Mouse (Mus musculus): ENCODE results near the gene Supt4a. TPM values are rescaled to one million over a fixed set of nuclear protein-coding genes. Genes with fewer than 3 reads are reported as not detected.
A peak's percentile ranks its signal among the peaks of the same experiment; 100 is the strongest.

The Supt4a gene
- total and polyA plus RNA-seq, 2 experiments: 41.9 to 59.9 TPM

DNA sequence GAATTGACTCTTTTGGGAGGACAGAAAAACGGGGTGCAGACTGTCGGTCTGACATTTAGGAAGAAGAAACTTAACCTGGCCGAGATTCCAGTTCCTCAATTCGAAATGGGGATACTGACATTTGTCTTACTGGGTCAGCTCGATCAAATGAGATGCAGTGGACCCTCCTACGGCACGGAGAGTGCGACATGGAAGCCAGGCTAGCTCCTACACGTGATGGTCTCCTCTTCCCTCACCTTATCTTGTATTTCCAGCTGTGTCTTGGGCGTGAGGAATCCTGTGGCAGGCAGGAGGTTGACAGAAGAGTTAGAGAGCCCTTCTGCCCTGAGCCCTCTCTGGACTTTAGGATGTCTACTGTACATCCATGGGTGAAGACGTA, 12.7 kb downstream of the Supt4a start:
- WGBS: 73% methylated on average over 11 of the region's 11 CpGs

DNA sequence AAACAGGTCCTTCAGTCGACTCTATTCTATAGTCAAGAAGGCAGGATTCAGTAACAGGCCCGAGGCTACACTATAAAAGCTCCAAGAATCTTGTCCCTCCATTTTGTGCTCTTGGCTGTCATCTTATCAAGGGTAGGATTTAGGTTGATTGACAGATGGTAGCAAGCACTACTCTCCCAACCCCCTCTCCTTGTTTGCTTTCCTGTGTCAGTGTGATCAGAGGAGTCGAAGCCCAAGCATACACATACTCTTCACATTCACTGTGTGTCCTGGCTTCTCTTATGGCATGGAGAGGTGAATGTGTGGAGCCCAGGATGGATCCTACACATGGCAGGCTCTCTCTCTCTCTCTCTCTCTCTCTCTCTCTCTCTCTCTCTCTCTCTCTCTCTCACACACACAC, 13.2 kb downstream of the Supt4a start:
- H3K36me3 ChIP-seq (ENCODE audit: control insufficient read depth, insufficient read depth, low read length): no peaks in the 10 kb centered on the region
- no peak for DNase-seq (ENCODE audit: extremely low read depth, low read depth, low spot score)
- H3K4me1 ChIP-seq (ENCODE audit: control insufficient read depth, insufficient read depth, low read length): no peaks in the 10 kb centered on the region
- no peak overlapping the region for H3K9ac ChIP-seq (ENCODE audit: low read depth, low read length)
- TF ChIP-seq CTCF (IDR thresholded peaks at IDR 0.05; ENCODE audit: low read depth, low read length): no peak
- no peak for TF ChIP-seq POLR2A (IDR thresholded peaks at IDR 0.05; ENCODE audit: extremely low read depth, insufficient read depth, low read length)
- no peak overlapping the region for H3K4me3 ChIP-seq (ENCODE audit: insufficient read depth, low read depth, low read length)
- 57% methylated on average over 3 of the region's 3 CpGs for WGBS
- H3K27ac ChIP-seq (replicated peaks; ENCODE audit: insufficient read depth, low read depth, low read length): peak overlapping the region; percentile 42; the same call in 1 of the 2 replicates
- H3K27me3 ChIP-seq (ENCODE audit: control insufficient read depth, insufficient read depth, low read length): no peaks in the 10 kb centered on the region
- no peaks in the 10 kb centered on the region for H3K79me2 ChIP-seq (ENCODE audit: control insufficient read depth, insufficient read depth, low read length)

More for the DNA sequence above, 12.7 kb downstream of the Supt4a start:
- H3K79me2 ChIP-seq (ENCODE audit: control insufficient read depth, insufficient read depth, low read length): no peaks in the 10 kb centered on the region
- no peaks in the 10 kb centered on the region for H3K27me3 ChIP-seq (ENCODE audit: control insufficient read depth, insufficient read depth, low read length)
- peaks cover 1% of the 10 kb centered on the region; the same call in 1 of the 2 replicates for H3K36me3 ChIP-seq (ENCODE audit: control insufficient read depth, insufficient read depth, low read length)
- no peaks in the 10 kb centered on the region for H3K4me1 ChIP-seq (ENCODE audit: control insufficient read depth, insufficient read depth, low read length)
- peak overlapping the region; percentile 42 for H3K27ac ChIP-seq (replicated peaks; ENCODE audit: insufficient read depth, low read depth, low read length)
- no peak overlapping the region for H3K4me3 ChIP-seq (ENCODE audit: insufficient read depth, low read depth, low read length)
- TF ChIP-seq POLR2A (IDR thresholded peaks at IDR 0.05; ENCODE audit: extremely low read depth, insufficient read depth, low read length) (no peak), CTCF (IDR thresholded peaks at IDR 0.05; ENCODE audit: low read depth, low read length) (no peak)
- DNase-seq (ENCODE audit: extremely low read depth, low read depth, low spot score): no peak
- no peak overlapping the region for H3K9ac ChIP-seq (ENCODE audit: low read depth, low read length)

- Histone ChIP-seq H3K4me1 (ENCODE audit: control insufficient read depth, insufficient read depth, low read length) (no peaks in the 10 kb centered on the region), H3K4me3 (ENCODE audit: insufficient read depth, low read depth, low read length) (peak overlapping the region; percentile 28; the same call in 1 of the 2 replicates), H3K36me3 (ENCODE audit: control insufficient read depth, insufficient read depth, low read length) (no peaks in the 10 kb centered on the region), H3K27me3 (ENCODE audit: control insufficient read depth, insufficient read depth, low read length) (no peaks in the 10 kb centered on the region), H3K79me2 (ENCODE audit: control insufficient read depth, insufficient read depth, low read length) (no peaks in the 10 kb centered on the region), H3K9ac (ENCODE audit: low read depth, low read length) (peak overlapping the region; percentile 51), H3K27ac (replicated peaks; ENCODE audit: insufficient read depth, low read depth, low read length) (peak overlapping the region; percentile 51)
- WGBS: 81% methylated on average over 8 of the region's 8 CpGs
- no peak for DNase-seq (ENCODE audit: extremely low read depth, low read depth, low spot score)
- TF ChIP-seq CTCF (IDR thresholded peaks at IDR 0.05; ENCODE audit: low read depth, low read length): no peak
- TF ChIP-seq POLR2A (IDR thresholded peaks at IDR 0.05; ENCODE audit: extremely low read depth, insufficient read depth, low read length): no peak
Observed at GRCm38 (mm10) chr11:87751031-87751430, 13.7 kb downstream of the Supt4a start.

DNA sequence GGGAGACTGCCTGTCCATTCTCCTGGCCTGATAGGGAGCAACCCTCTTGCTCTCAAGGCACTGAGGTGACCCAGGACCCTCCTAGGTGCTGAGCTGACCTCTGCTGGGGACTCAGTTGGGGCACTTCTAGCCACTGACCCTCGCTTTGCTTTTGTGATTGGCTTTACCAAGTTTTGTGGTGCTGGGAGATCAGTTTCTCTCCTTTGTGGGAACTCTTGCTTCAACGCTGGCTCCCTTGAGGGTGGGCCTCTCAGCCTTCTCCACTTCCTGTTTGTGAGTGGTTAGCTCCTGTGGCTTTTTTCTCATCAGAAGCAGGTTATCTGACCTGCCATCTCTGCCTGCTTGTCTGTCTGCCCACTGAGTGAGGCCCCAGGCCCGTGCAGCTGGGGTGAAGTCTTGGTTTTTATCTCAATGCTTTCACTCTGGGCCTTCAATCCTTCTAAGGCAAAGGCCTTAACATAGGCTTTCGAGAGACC, 14.2 kb downstream of the Supt4a start:
- no peaks in the 10 kb centered on the region for H3K36me3 ChIP-seq (ENCODE audit: control insufficient read depth, insufficient read depth, low read length)
- no peaks in the 10 kb centered on the region for H3K4me1 ChIP-seq (ENCODE audit: control insufficient read depth, insufficient read depth, low read length)
- TF ChIP-seq POLR2A (IDR thresholded peaks at IDR 0.05; ENCODE audit: extremely low read depth, insufficient read depth, low read length) (no peak), CTCF (IDR thresholded peaks at IDR 0.05; ENCODE audit: low read depth, low read length) (no peak)
- peak overlapping the region; percentile 51 for H3K27ac ChIP-seq (replicated peaks; ENCODE audit: insufficient read depth, low read depth, low read length)
- H3K4me3 ChIP-seq (ENCODE audit: insufficient read depth, low read depth, low read length): peak overlapping the region; percentile 28; the same call in 1 of the 2 replicates
- peak overlapping the region; percentile 51 for H3K9ac ChIP-seq (ENCODE audit: low read depth, low read length)
- no peaks in the 10 kb centered on the region for H3K79me2 ChIP-seq (ENCODE audit: control insufficient read depth, insufficient read depth, low read length)
- WGBS: 68% methylated on average over 4 of the region's 4 CpGs
- no peak for DNase-seq (ENCODE audit: extremely low read depth, low read depth, low spot score)
- H3K27me3 ChIP-seq (ENCODE audit: control insufficient read depth, insufficient read depth, low read length): no peaks in the 10 kb centered on the region

DNA sequence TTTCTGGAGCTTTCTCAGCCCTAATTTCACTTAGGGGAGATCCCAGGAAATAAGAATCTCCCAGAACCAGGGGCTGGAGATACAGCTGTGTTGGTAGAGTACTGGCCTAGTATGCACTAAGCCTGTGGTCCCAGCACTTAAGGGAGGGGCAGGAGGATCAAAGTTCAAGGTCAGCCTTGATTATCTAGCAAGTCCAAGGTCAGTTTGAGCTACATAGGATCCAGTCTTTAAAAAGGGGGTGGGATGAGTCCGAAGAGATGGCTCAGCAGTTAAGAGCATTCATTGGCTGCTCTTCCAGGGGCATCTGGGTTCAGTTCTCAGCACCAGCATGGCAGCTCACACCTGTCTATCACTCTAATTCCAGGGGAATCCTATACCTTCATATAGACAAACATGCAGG, 15.0 kb downstream of the Supt4a start:
- Histone ChIP-seq H3K27me3 (ENCODE audit: control insufficient read depth, insufficient read depth, low read length) (no peaks in the 10 kb centered on the region), H3K4me1 (ENCODE audit: control insufficient read depth, insufficient read depth, low read length) (no peaks in the 10 kb centered on the region), H3K79me2 (ENCODE audit: control insufficient read depth, insufficient read depth, low read length) (0 out of 2 replicates have a peak, but pooled peaks cover 3% of the 10 kb centered on the region), H3K9ac (ENCODE audit: low read depth, low read length) (no peak overlapping the region), H3K4me3 (ENCODE audit: insufficient read depth, low read depth, low read length) (no peak overlapping the region), H3K36me3 (ENCODE audit: control insufficient read depth, insufficient read depth, low read length) (no peaks in the 10 kb centered on the region), H3K27ac (replicated peaks; ENCODE audit: insufficient read depth, low read depth, low read length) (no peak overlapping the region)
- TF ChIP-seq CTCF (IDR thresholded peaks at IDR 0.05; ENCODE audit: low read depth, low read length) (no peak), POLR2A (IDR thresholded peaks at IDR 0.05; ENCODE audit: extremely low read depth, insufficient read depth, low read length) (no peak)
- WGBS: 68% methylated on average over 1 of the region's 1 CpGs
- DNase-seq (ENCODE audit: extremely low read depth, low read depth, low spot score): no peak

GRCm38 (mm10) chr11:87753255-87753654, 15.9 kb downstream of the Supt4a start:
- TF ChIP-seq CTCF (IDR thresholded peaks at IDR 0.05; ENCODE audit: low read depth, low read length) (no peak), POLR2A (IDR thresholded peaks at IDR 0.05; ENCODE audit: extremely low read depth, insufficient read depth, low read length) (no peak)
- H3K9ac ChIP-seq (ENCODE audit: low read depth, low read length): no peak overlapping the region
- H3K27me3 ChIP-seq (ENCODE audit: control insufficient read depth, insufficient read depth, low read length): no peaks in the 10 kb centered on the region
- DNase-seq (ENCODE audit: extremely low read depth, low read depth, low spot score): no peak
- H3K79me2 ChIP-seq (ENCODE audit: control insufficient read depth, insufficient read depth, low read length): 0 out of 2 replicates have a peak, but pooled peaks cover 3% of the 10 kb centered on the region
- no peak overlapping the region for H3K4me3 ChIP-seq (ENCODE audit: insufficient read depth, low read depth, low read length)
- H3K27ac ChIP-seq (replicated peaks; ENCODE audit: insufficient read depth, low read depth, low read length): no peak overlapping the region
- no peaks in the 10 kb centered on the region for H3K4me1 ChIP-seq (ENCODE audit: control insufficient read depth, insufficient read depth, low read length)
- H3K36me3 ChIP-seq (ENCODE audit: control insufficient read depth, insufficient read depth, low read length): no peaks in the 10 kb centered on the region
- WGBS: 85% methylated on average over 8 of the region's 8 CpGs

Measured in liver, adult 2 months (tissue).